Mouse (Mus musculus): ENCODE data around the gene Ctu1. TPM values are rescaled to one million over a fixed set of nuclear protein-coding genes. Genes with fewer than 3 reads are reported as not detected.

Ctu1 gene
- polyA plus RNA-seq (2015; fragmentation: Nextera tagmentation; extraction: Ambion mirVana): 20.4 and 21.8 TPM in 2 replicates

DNA sequence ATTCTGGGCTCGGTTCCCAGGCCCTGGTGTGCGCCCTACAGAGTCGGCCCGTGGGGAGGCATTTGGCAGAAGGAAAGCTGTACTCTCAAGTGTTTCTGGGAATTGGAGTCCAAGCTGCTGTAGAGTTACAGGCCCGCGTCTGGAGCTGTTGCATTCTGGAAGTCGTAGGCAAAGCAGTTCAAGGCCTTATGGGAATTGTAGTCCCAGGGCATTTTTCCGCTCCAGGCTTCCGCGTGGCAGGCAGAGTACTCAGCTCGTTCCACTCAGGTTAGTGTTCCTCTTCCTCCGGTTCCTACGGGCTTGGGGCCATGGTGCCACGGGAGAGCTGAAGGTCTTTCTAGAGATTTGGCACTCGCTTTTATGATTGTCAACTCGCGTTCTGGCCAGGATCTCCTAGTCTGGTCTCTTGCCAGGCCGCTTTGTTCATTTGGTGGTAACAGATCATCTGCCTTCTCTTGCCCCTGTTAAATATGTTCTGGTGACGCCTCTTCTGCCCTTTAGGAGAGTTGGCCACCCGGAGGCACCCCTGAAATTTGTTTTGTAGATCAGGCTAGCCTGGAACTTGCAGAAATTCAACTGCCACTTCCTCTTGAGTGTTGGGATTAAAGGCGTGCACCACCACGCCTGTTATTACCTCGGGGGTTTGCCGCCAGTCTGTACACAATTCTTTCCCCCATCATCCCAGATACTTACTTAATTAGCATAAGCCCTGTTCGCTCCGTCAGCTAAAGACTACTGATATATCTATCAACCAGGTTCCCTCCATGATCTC is at the start of gene Ctu1:
Gene Ctu1 (plus strand): TSS at position 208 of the 772 bp plus-strand sequence.
- Histone ChIP-seq H3K9ac (peak within 1 kb of the TSS; percentile 82), H3K4me1 (replicated peaks) (peaks cover 11% of the 10 kb centered on the region), H3K27me3 (no peaks in the 10 kb centered on the region), H3K27ac (peak within 1 kb of the TSS; percentile 58), H3K9me3 (no peaks in the 10 kb centered on the region), H3K4me2 (peak within 1 kb of the TSS; percentile 84), H3K36me3 (peaks cover 29% of the 10 kb centered on the region), H3K4me3 (peak within 1 kb of the TSS; percentile 54)
- ATAC-seq (ENCODE audit: low FRiP score): peak; percentile 95
- WGBS: under 1% methylated on average over 26 of the region's 26 CpGs

DNA sequence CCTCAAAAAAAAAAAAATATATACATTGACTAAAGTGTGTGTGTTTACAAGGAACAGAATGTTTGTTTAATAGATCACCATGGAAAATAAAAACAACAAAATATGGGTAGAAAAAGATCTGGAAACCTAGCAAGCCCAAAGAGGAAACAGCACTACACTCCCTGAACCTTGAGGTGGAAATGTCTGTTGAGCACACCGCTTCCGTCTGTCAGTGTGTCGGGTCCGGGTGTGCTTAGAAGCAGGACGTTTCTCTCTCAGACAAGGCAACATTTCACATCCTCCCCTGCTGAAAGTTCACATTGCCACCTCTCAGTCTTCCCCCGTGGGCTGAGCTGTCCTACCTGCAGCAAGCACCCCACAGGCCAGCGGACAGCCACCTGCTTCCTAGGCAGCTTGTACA is 48.9 kb upstream of the Ctu1 start:
- Histone ChIP-seq H3K9ac (no peak overlapping the region), H3K36me3 (no peaks in the 10 kb centered on the region), H3K27ac (no peak overlapping the region), H3K27me3 (no peaks in the 10 kb centered on the region), H3K9me3 (no peaks in the 10 kb centered on the region), H3K4me3 (no peak overlapping the region), H3K4me1 (replicated peaks) (no peaks in the 10 kb centered on the region), H3K4me2 (no peak overlapping the region)
- 84% methylated on average over 7 of the region's 7 CpGs for WGBS
- ATAC-seq (ENCODE audit: low FRiP score): no peak

GRCm38 (mm10) chr7:43623819-43624218 is 48.0 kb upstream of the Ctu1 start:
- Histone ChIP-seq H3K9me3 (no peaks in the 10 kb centered on the region), H3K4me3 (no peak overlapping the region), H3K9ac (no peak overlapping the region), H3K4me2 (peak overlapping the region; percentile 35), H3K27me3 (no peaks in the 10 kb centered on the region), H3K4me1 (replicated peaks) (no peaks in the 10 kb centered on the region), H3K36me3 (no peaks in the 10 kb centered on the region), H3K27ac (no peak overlapping the region)
- WGBS: 13% methylated on average over 10 of the region's 10 CpGs
- no peak for ATAC-seq (ENCODE audit: low FRiP score)

DNA sequence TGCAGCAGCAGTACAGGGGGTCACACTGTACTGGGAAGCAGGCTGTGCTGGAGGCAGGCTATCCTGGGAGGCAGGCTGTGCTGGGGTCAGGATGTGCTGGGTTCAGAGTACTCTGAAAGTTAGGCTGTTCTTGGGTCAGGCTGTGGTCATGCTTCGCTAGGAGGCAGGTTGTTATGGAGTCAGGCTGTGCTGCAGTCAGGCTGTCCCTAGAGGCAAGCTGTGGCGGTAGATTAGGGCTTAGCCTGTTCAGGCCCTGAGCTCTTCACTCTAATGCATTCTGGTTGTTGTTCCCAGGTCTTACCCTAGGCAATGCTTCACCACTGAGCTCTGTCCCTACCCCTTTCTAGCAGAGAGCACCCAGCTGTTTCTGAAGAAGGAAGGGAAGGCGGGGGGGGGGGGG is 46.8 kb upstream of the Ctu1 start:
- no peaks in the 10 kb centered on the region for H3K9me3 ChIP-seq
- 44% methylated on average over 2 of the region's 3 CpGs for WGBS
- H3K27me3 ChIP-seq: no peaks in the 10 kb centered on the region
- no peak for ATAC-seq (ENCODE audit: low FRiP score)
- H3K9ac ChIP-seq: no peak overlapping the region
- no peak overlapping the region for H3K4me3 ChIP-seq
- no peaks in the 10 kb centered on the region for H3K4me1 ChIP-seq (replicated peaks)
- H3K27ac ChIP-seq: no peak overlapping the region
- H3K4me2 ChIP-seq: no peak overlapping the region
- no peaks in the 10 kb centered on the region for H3K36me3 ChIP-seq

DNA sequence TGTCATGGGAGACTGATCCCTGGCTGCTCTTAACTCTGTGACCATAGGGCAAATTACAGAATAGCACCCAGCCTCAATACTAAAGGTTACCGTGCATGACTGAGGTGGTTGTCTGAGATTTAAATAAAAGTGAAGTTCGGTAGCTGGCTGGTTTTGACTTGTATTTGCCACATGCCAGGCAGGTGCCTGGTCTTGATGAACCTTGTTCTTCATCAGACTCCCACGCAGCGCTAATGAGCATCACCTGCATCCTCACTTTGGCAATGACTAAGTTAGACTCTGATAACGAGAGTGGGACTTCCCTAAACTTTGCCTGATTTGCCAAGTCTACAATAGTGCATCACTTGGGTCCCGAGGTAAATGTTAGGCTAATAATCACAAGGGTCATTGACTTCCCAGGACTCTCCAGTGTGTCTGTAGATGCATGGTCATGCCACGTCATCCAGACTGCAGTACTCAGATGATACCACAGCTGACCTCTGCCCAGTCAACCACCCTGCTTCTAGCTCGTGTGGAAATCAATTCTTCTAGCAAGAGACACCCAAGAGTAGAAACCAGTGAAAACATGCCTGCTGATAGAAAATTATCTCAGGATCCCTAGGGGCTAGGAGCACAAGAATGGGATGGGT is 45.9 kb upstream of the Ctu1 start:
- Histone ChIP-seq H3K9ac (no peak overlapping the region), H3K36me3 (no peaks in the 10 kb centered on the region), H3K27ac (no peak overlapping the region), H3K27me3 (no peaks in the 10 kb centered on the region), H3K4me3 (no peak overlapping the region), H3K9me3 (no peaks in the 10 kb centered on the region), H3K4me1 (replicated peaks) (no peaks in the 10 kb centered on the region), H3K4me2 (no peak overlapping the region)
- ATAC-seq (ENCODE audit: low FRiP score): no peak
- 84% methylated on average over 8 of the region's 8 CpGs for WGBS

DNA sequence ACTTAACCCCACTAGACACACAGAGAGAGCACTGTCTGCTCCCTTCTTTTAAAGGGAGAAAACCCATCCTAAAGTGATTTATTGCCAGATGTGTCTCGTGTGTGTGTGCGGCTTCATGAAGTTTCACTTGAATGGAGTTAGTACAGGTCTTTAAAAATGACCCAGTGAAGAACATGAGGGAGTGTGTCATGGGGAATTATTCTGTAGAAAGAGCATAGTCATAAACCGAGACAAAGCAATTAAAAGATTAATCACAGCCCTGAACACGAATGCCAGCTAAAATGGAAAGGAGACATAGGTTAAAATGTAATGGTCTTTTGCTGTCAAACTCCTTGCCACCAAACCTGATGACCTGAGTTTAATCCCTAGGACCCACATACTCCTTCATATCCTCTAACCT is 37.9 kb upstream of the Ctu1 start:
- no peak overlapping the region for H3K4me3 ChIP-seq
- no peaks in the 10 kb centered on the region for H3K27me3 ChIP-seq
- H3K36me3 ChIP-seq: no peaks in the 10 kb centered on the region
- no peak for ATAC-seq (ENCODE audit: low FRiP score)
- H3K9me3 ChIP-seq: no peaks in the 10 kb centered on the region
- 72% methylated on average over 4 of the region's 4 CpGs for WGBS
- no peak overlapping the region for H3K9ac ChIP-seq
- H3K4me1 ChIP-seq (replicated peaks): no peaks in the 10 kb centered on the region
- no peak overlapping the region for H3K27ac ChIP-seq
- H3K4me2 ChIP-seq: no peak overlapping the region

DNA sequence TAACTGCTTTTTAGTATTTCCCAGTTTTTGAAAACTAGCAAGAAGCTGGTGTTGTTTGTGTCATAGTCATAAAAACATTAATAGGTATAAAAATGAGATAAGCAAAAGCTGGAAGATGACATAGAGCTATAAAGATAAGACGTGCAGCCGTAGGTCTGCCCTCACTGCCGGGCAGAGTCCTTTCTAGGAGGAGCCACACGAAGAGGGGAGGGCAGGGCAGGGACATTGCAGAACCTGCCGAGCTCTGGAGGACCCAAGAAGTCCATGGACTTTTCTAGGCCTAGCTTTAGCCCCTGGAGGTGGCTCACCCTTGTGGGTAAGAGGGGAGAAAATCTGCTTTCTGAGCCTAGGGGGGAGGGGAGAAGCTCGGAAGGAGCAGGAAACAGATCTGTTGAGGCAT is 37.3 kb upstream of the Ctu1 start, which contains the start of gene Ceacam18:
Gene Ceacam18 (plus strand): TSS at position 208 of the 400 bp plus-strand sequence.
- H3K9ac ChIP-seq: no peak within 1 kb of the TSS
- ATAC-seq (ENCODE audit: low FRiP score): no peak
- no peak within 1 kb of the TSS for H3K4me3 ChIP-seq
- WGBS: 78% methylated on average over 6 of the region's 6 CpGs
- H3K36me3 ChIP-seq: no peaks in the 10 kb centered on the region
- H3K9me3 ChIP-seq: no peaks in the 10 kb centered on the region
- no peaks in the 10 kb centered on the region for H3K4me1 ChIP-seq (replicated peaks)
- H3K27me3 ChIP-seq: no peaks in the 10 kb centered on the region
- no peak within 1 kb of the TSS for H3K27ac ChIP-seq
- no peak within 1 kb of the TSS for H3K4me2 ChIP-seq

DNA sequence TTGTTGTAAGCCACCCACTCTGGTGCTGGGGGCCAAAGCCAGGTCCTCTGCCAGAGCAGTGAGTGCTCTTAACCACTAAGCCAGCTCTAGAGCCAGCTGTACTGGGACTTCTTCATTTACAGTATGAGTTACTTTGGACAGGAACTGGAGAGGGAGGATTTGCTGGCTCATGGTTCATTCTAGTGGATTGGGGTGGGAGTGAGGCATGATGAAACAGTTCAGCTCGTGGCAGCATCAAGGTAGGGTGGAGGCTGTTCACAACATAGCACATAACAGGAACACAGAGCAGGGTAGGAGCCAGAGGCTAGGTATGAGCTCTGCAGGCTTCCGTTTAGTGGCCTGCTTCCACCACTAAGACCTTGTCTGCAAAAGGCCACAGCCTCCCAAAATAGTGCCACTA is 35.6 kb upstream of the Ctu1 start:
- WGBS: 80% methylated on average over 2 of the region's 2 CpGs
- H3K4me3 ChIP-seq: no peak overlapping the region

DNA sequence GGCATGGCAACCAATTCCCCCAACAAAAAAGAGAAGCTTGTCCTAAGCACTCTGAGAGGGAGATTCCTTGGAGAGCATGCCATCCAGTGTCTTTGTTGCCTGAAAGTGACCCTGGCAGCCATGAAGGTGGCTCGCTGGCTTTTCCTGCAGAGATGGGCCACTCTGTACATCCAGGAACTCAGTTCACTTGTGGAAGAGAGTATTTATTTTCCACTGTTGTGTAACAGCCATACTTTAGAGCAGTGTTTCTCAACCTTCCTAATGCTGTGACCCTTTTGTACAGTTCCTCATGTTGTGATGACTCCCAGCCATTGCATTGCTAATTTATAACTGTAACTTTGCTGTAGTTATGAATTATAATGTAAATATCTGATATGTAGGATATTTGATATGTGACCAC is 34.7 kb upstream of the Ctu1 start:
- Histone ChIP-seq H3K27ac (no peak overlapping the region), H3K4me3 (no peak overlapping the region), H3K9ac (no peak overlapping the region), H3K36me3 (no peaks in the 10 kb centered on the region), H3K4me1 (replicated peaks) (no peaks in the 10 kb centered on the region), H3K27me3 (no peaks in the 10 kb centered on the region), H3K9me3 (no peaks in the 10 kb centered on the region), H3K4me2 (no peak overlapping the region)
- 57% methylated on average over 1 of the region's 1 CpGs for WGBS
- no peak for ATAC-seq (ENCODE audit: low FRiP score)

More for the DNA sequence above, 35.6 kb upstream of the Ctu1 start:
- no peak for ATAC-seq (ENCODE audit: low FRiP score)
- Histone ChIP-seq H3K27me3 (no peaks in the 10 kb centered on the region), H3K4me1 (replicated peaks) (no peaks in the 10 kb centered on the region), H3K4me2 (no peak overlapping the region), H3K27ac (no peak overlapping the region), H3K36me3 (no peaks in the 10 kb centered on the region), H3K9ac (no peak overlapping the region), H3K9me3 (no peaks in the 10 kb centered on the region)

- Histone ChIP-seq H3K9me3 (no peaks in the 10 kb centered on the region), H3K27me3 (no peaks in the 10 kb centered on the region), H3K4me3 (no peak overlapping the region), H3K4me1 (replicated peaks) (no peaks in the 10 kb centered on the region), H3K27ac (no peak overlapping the region), H3K9ac (no peak overlapping the region), H3K4me2 (no peak overlapping the region), H3K36me3 (no peaks in the 10 kb centered on the region)
- ATAC-seq (ENCODE audit: low FRiP score): no peak
- 84% methylated on average over 5 of the region's 5 CpGs for WGBS
These were observed 29.2 kb upstream of the Ctu1 start for GRCm38 (mm10) chr7:43642587-43642986.

DNA sequence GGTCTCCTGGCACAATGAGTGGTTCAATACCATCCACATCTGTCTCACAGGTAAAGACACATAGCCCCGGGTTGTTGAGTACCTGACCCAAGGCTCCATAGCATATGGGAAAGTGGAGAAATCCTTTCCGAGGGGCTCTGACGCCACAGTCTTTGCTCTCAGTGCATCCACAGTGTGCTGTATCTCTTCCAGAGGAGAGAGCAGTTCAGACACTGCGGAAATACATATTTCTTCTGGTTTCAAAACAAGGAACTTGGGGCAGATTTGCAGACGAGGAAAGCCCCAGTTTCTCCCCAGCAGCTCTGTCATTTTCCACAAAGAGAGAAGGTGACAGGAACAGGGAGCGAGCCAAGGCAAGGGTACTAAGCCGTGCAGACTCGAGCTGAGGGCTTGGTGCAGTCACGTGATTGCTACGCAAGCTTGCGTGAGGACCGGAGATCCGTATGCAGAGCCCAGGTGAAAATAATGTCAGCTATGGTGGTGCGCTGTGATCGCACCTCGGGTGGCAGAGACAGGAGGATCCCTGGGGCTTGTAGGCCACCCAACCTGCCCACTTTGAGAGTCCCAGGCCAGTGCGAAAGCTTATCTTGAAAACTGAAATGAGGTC is 28.7 kb upstream of the Ctu1 start:
- Histone ChIP-seq H3K9me3 (no peaks in the 10 kb centered on the region), H3K27ac (no peak overlapping the region), H3K27me3 (no peaks in the 10 kb centered on the region), H3K4me3 (no peak overlapping the region), H3K36me3 (no peaks in the 10 kb centered on the region), H3K4me2 (no peak overlapping the region), H3K4me1 (replicated peaks) (no peaks in the 10 kb centered on the region), H3K9ac (no peak overlapping the region)
- ATAC-seq (ENCODE audit: low FRiP score): no peak
- WGBS: 78% methylated on average over 17 of the region's 17 CpGs

GRCm38 (mm10) chr7:43652683-43653082 is 19.1 kb upstream of the Ctu1 start:
- Histone ChIP-seq H3K36me3 (no peaks in the 10 kb centered on the region), H3K9me3 (no peaks in the 10 kb centered on the region), H3K9ac (no peak overlapping the region), H3K4me1 (replicated peaks) (no peaks in the 10 kb centered on the region), H3K27ac (no peak overlapping the region), H3K27me3 (no peaks in the 10 kb centered on the region), H3K4me2 (no peak overlapping the region), H3K4me3 (no peak overlapping the region)
- ATAC-seq (ENCODE audit: low FRiP score): no peak
- WGBS: 92% methylated on average over 6 of the region's 6 CpGs

Measured in hindbrain, embryonic 13.5 days (tissue).